Mouse (Mus musculus) cerebellum, postnatal 36 days (tissue): Measurements from ENCODE around the gene Tlr5.
A peak's percentile ranks its signal among the peaks of the same experiment; 100 is the strongest.

ENCODE experiments used
- DNase-seq, 2 experiments: peaks; one replicate each; pipeline ENCODE4 v3.0.0; 2021 to 2022; ENCODE audit warnings: mixed read lengths in 2 of 2

The Tlr5 gene

GRCm38 (mm10) chr1:182955047-182955620 lies 546 bp downstream of the Tlr5 start:
- no peak for DNase-seq

- no peak for DNase-seq
Measured at GRCm38 (mm10) chr1:182956186-182956960, 1.8 kb downstream of the Tlr5 start.

- DNase-seq = no peak
Measured at GRCm38 (mm10) chr1:182957001-182957757, 2.6 kb downstream of the Tlr5 start.

GRCm38 (mm10) chr1:182957826-182958544 lies 3.4 kb downstream of the Tlr5 start:
- DNase-seq = no peak

- no peak for DNase-seq
Measured at GRCm38 (mm10) chr1:182958824-182959223, 4.2 kb downstream of the Tlr5 start.

GRCm38 (mm10) chr1:182959251-182959691 lies 4.7 kb downstream of the Tlr5 start:
- no peak for DNase-seq

- peak; percentile 84 to 87 for DNase-seq
Measured at GRCm38 (mm10) chr1:182959811-182960455, 5.3 kb downstream of the Tlr5 start.

GRCm38 (mm10) chr1:182961076-182961475 lies 6.5 kb downstream of the Tlr5 start:
- DNase-seq = no peak

- DNase-seq = no peak
Measured at GRCm38 (mm10) chr1:182963329-182963728, 8.7 kb downstream of the Tlr5 start.

GRCm38 (mm10) chr1:182964855-182965466 lies 10.4 kb downstream of the Tlr5 start:
- no peak for DNase-seq

GRCm38 (mm10) chr1:182968732-182969131 lies 14.1 kb downstream of the Tlr5 start:
- no peak for DNase-seq

GRCm38 (mm10) chr1:182972240-182972639 lies 17.7 kb downstream of the Tlr5 start:
- DNase-seq = no peak

GRCm38 (mm10) chr1:182974826-182975225 lies 20.2 kb downstream of the Tlr5 start:
- no peak for DNase-seq

- no peak for DNase-seq
Measured at GRCm38 (mm10) chr1:182980702-182981101, 26.1 kb downstream of the Tlr5 start.

GRCm38 (mm10) chr1:182982995-182983394 lies 28.4 kb downstream of the Tlr5 start:
- peak; percentile 84 to 86 for DNase-seq

- DNase-seq = no peak
Measured at GRCm38 (mm10) chr1:182983496-182984127, 29.0 kb downstream of the Tlr5 start.

- no peak for DNase-seq
Measured at GRCm38 (mm10) chr1:182986243-182986642, 31.7 kb downstream of the Tlr5 start.

- no peak for DNase-seq
Measured at GRCm38 (mm10) chr1:182986750-182987149, 32.2 kb downstream of the Tlr5 start.

- DNase-seq = no peak
Measured at GRCm38 (mm10) chr1:182987801-182988200, 33.2 kb downstream of the Tlr5 start.

GRCm38 (mm10) chr1:182988646-182989045 lies 34.1 kb downstream of the Tlr5 start:
- DNase-seq = no peak

GRCm38 (mm10) chr1:182990092-182990762 lies 35.6 kb downstream of the Tlr5 start:
- no peak for DNase-seq
